Mouse (Mus musculus) right cerebral cortex, postnatal 25 days (tissue): ENCODE measurements around the gene Gm19426.

Source experiments
- DNase-seq: peaks from one replicate; pipeline ENCODE4 v3.0.0; 2022

Gm19426 gene

DNA sequence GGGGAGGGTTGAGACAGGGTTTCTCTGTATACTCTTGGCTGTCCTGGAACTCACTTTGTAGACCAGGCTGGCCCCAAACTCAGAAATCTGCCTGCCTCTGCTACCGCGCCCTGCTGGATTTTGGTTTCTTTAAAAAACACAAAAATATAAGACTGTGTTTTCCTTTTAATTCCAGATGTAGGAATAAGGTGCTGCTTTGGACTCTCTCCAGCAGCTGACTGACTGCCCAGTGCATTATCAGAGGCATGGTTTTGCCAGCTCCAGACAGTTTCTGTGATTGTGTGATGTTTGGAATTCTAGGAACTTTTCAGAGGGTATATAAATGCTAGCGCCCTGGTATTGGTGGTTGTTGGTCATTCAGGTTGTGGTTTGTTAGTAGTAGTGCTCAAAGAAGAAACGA is 26.1 kb downstream of the Gm19426 start:
- DNase-seq: no peak

DNA sequence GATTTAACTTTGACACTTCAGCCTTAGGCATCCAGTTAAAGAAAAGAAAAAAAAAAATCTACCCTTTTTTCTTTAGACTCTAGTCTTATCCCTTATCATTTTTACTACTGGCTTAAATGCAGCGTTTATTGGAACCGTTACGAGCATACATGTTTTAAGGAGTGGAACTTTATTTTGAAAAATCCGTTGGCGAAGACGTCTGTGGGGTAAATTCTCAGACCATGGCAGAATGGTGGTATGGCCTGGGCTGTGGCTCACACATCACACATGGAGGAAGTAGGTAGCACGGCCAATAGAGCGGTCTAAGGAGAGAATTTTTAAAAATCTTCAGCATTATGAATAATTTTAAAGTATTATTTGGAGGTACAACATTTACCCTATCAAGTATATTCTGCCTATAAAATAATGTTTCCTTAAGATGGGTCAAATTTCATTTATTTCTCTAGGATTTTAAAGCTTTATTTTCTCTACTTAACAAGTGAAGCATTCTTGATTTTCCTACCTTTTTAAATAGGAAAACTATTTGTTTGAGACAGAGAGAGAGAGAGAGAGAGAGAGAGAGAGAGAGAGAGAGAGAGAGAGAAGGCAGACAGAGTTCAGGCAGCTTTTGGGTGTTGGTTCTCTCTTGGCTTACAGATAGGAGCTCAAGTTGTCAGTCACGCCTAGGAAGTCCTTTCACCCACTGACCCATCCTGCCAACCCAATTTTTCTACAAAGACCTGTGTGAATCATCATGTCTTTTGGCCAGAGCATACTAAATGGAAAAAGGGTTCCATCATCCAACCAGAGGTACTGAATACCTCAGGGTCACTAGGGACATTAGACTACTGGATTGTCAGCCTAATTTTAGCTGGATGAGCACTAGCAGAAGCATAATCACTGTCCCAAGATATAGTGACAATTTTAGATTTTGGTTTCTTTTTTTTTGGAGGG is 26.8 kb downstream of the Gm19426 start:
- DNase-seq: no peak

DNA sequence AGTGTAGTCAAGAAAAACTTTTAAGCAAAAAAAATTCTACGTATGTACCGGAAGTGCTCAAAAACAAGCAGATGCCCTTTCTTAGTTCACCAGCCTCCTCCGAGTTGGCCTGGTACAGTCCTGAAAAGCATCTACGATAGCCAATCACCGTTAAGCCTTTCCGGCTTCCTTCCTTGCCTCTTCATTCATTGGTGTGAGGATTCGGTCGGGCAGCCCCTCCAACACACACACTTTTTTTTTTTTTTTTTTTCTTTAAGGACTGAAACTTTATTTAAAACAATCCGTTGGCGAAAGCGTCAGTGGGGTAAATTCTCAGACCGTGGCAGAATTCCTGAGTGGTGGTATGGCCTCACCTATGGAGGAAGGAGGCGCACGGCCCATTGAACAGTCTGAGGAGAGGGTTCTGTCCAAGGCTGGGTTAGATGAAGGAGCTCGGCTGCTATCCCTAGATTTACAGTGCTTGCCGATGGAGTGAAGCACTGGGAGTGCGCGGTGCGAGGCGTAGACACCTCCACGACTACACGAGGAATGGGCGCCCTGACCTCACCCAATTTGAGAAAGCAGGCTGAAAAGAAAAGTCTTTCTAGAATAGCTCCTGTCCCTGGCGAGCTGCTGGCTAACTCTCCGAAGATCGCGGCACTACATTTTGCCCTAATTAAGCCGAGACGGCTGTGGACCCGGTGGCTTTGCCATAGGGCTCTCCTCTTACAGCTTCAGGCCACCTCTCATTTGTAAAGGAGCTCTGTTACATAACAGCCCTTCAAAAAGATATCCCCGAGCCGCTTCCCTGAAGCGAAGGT is 27.7 kb downstream of the Gm19426 start:
- peak; percentile 71 for DNase-seq

DNA sequence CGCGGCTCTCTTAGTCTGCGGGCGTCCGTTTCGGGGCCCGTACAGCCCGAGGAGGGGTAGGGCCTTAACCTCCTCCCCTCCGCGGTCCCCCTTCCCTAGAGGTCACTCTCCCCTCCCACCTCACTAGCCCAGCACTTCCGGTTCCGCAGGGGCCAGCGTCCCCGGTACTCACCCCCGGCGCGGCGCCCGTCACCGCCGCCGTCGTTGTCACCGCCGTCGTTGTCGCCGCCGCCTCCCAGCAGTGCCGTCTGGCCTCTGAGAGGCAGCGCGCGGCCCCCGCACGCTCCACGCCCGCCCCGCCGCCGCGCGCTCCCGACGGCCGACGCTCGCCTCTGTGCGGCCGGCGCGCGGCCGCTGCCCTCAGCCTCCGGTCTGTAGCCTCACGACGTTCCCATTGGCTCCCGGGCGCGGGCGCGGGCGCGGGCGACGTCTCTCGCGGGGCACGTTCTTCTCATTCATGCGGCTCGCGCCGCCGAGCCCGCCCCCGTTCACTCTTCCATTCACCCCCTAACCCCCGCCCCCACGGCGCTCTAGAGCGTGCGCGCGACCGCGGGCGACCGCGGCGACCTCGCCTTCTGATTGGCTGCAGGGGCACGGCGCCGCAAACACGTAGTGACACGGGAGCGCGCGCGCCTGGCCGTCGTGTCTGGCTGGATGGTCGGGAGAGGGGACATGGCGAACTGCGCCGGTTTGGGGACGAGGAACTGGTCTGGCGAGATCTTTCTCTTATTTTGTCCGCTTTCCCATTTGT is 28.5 kb downstream of the Gm19426 start, which contains the start of gene Zdhhc5:
Gene Zdhhc5, minus strand, starts transcription at position 370 of the 751 bp plus-strand sequence.
- peak; percentile 99 for DNase-seq

DNA sequence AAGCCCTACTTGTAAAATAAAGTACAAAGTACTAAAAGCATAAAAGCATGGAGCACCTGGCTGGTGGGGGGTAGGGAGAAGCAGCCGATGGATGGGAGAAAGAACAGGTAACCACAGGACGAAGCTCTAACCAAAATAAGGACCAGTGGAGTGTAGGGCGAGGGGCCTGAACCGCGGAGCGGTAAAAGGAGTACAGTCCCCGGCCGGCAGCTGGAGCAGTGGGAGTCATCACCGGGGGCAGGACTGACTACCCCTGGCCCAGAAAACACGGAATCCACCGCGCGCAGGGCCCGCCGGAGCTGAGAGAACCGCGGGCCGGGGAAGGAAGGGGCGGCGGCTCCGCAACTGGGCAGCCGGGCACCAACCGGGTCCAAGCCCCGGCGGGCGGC is 29.0 kb downstream of the Gm19426 start:
- no peak for DNase-seq

DNA sequence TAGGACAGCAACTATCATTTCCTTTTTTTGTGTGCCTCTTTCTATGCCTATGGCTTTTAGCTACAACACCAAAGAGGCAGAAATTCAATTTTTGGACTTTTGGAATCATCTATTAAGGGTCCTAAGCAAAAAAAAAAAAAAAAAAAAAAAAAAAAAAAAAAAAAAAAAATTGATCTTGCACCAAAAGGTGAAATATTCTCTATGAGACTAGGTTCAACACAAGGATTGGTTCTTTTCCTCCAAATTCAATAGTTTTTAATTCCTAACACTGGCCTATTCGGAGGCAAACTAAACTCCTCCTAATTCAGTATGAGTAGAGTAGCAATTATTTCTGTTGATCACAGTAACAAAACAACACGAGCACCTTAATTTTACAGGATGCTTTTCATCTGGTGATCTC is 31.6 kb downstream of the Gm19426 start:
- no peak for DNase-seq

DNA sequence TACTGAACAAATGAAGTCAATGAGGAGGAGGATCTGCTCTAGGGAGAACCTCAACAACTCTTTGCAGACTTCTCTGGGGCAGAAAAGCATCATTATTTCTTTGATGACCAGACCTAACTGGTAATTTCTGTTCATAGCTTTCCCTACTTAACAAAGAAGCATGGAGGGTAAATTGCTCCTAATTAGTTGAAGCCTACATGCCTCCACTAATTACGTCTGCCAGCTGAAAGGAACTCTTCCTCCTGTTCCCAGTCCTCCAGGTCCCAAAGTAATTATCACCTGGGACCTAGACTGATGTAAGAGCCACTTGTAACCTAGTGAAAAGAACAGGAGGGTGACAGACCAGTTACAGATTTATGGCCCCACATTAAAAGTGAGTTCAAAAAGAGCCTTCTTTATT is 35.9 kb downstream of the Gm19426 start:
- DNase-seq: no peak

DNA sequence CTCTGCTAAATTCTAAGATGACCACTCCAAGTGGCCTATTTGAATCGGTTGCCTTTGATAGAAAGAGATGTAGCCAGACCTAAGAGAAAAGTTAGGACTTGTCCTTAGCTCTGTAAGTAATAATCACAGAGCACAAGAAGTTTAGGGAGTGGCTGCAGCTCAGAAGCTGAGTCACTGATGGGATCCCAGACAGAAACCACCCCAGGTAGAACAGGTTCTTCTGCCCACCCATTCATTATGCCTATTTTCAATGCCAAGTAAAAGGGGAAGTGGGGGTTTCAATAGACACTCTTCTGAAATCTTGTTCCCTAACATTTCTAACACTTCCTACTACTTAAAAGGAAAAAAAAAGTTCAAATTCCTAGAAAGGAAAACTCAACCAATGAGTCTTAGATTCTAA is 38.2 kb downstream of the Gm19426 start:
- DNase-seq: no peak

DNA sequence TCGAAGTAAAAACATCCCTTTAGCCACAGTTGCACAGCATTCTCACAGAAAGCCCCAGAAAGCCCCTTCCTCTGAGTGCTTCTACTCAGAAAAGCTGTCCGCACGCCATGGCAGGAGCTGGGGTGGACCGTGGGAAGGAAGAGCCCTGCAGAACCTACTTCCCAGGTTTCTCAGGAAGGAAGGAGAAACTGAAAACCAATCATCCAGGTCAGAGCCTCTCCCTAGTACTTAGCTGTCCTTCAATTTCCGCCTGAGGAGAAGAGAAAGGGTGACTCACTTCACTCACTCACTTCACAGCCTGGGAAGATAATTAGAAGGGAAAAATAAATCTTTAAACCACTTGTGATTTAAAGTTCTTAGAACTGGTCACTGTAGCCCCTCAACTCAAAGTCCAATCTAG is 39.1 kb downstream of the Gm19426 start:
- no peak for DNase-seq

DNA sequence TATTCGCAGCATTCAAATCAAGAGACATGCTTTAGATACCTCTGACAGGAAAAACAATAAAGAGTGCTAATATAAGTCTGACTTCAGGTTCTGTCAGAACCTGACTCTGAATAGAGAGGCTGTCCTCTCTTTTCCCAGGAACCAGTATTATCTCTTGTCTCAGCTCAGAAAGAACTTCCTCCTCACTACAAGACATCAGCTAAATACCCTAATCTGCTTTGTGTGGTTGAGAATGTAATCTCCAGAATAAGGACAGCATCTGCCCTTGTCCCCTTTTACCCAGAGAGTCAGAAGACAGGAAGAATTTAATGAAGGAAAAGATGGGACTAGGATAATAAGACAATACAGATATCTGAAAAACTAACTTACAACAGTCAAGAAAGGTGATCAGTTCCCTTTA is 40.0 kb downstream of the Gm19426 start:
- DNase-seq: no peak

DNA sequence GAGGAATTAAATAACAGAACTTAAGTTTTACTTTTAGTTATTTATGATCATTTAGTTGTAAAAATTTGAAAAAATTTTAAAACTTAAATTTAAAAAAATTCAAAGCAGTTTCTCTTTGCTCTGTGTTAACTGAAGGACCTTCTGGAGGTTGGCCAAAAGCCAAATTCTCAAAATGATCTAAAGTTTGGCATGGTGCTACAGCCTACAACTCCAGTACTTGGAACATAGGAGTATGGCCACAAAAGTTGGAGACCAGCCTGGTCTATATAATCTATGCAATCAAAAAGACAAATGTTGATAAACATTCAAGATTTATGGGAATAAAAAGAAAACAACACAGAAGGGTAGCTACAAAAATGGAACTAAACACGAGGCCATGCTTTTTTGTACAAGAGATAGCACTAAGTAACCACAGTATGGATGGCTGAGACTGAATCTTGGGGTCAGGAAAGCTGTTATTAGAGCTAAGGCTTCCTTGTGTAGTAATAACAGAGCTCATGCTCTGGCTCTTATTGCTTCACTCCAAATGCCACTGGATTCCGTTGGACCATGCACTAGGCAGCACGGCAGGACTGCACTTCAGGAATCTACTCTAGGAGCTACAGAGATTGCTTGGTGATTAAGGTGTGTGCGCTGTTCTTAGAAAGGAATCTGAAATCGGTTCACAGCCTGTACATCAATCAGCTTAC is 48.3 kb downstream of the Gm19426 start:
- DNase-seq: no peak
